In genomic region chr17:3075873-3076245, GRCm38 (mm10) we compare ENCODE assay signal across 26 mouse cellular contexts. TPM values are rescaled to one million over a fixed set of nuclear protein-coding genes. Genes with fewer than 3 reads are reported as not detected.
A peak's percentile ranks its signal among the peaks of the same experiment; 100 is the strongest.
DNase-seq lines count a peak whose midpoint lies in the region; ATAC-seq lines count a peak whose summit lies in the region.
"Had no signal": no experiment of that assay in that cellular context is flagged by ENCODE, and none has a peak within 500 bp of the region (broad histone marks: within the 10 kb centered on the region; RNA-seq: fewer than 3 reads in every experiment).

No protein-coding gene starts in this region.

- 74% methylated on average over 4 of the region's 4 CpGs for WGBS in liver, embryonic 12.5 days (ENCODE audit: insufficient replicate concordance)

- H3K9ac ChIP-seq in liver, embryonic 12.5 days = no peak overlapping the region
- H3K9ac ChIP-seq: forebrain, postnatal 0 days; heart, embryonic 13.5 days; hindbrain, embryonic 14.5 days had no signal

- DNase-seq in CD4-positive, CD25-positive, alpha-beta regulatory T cell, adult 2 months (ENCODE audit: low read depth, low spot score) = peak; percentile 23
- DNase-seq in thymus, postnatal 14 days = peak; percentile 6
- DNase-seq in thymus, postnatal 0 days (ENCODE audit: low spot score) = no peak
- peak; percentile 81 for DNase-seq in ZHBTc4 (ENCODE audit: low read depth, low spot score)
- DNase-seq in testis, postnatal 14 days (ENCODE audit: low spot score) = peak; percentile 11
- no peak for DNase-seq in right cerebral cortex, postnatal 10 days (ENCODE audit: low spot score in 2 of 2)
- DNase-seq: adrenal gland, adult 2 months; adrenal gland, postnatal 14 days; cerebellum, adult 11 months; cerebellum, adult 2 months; forebrain, postnatal 0 days; gastrocnemius, adult 2 months; gastrocnemius, postnatal 14 days; heart, adult 18-20 months; heart, postnatal 14 days; heart, postnatal 4 days had no signal

- no peak overlapping the region for H3K4me3 ChIP-seq in liver, embryonic 12.5 days
- H3K4me3 ChIP-seq: forebrain, embryonic 10.5 days; gastrocnemius, adult 2 months; heart, embryonic 10.5 days; heart, embryonic 13.5 days had no signal

- H3K4me2 ChIP-seq in liver, embryonic 12.5 days = no peak overlapping the region
- H3K4me2 ChIP-seq: heart, embryonic 13.5 days; hindbrain, embryonic 14.5 days had no signal

- H3K36me3 ChIP-seq in liver, embryonic 12.5 days = peaks cover 47% of the 10 kb centered on the region

- no peak for ATAC-seq in CD4-positive, CD25-positive, alpha-beta regulatory T cell, adult 4 months
- no peak for ATAC-seq in liver, embryonic 12.5 days
- ATAC-seq: forebrain, embryonic 14.5 days; forebrain, postnatal 0 days; hindbrain, postnatal 0 days; inflammation-experienced regulatory T-cells, adult 6 months; intestine, embryonic 16.5 days had no signal

- no peaks in the 10 kb centered on the region for H3K27me3 ChIP-seq in liver, embryonic 12.5 days (replicated peaks)
- H3K27me3 ChIP-seq: heart, embryonic 13.5 days had no signal

- no peaks in the 10 kb centered on the region for H3K4me1 ChIP-seq in liver, embryonic 12.5 days
- H3K4me1 ChIP-seq: forebrain, embryonic 10.5 days; heart, embryonic 10.5 days; heart, embryonic 13.5 days had no signal

- 0 out of 2 replicates have a peak, but pooled peaks cover 5% of the 10 kb centered on the region for H3K9me3 ChIP-seq in liver, embryonic 12.5 days (replicated peaks)
- H3K9me3 ChIP-seq: heart, embryonic 10.5 days had no signal

- no peak overlapping the region for H3K27ac ChIP-seq in liver, embryonic 12.5 days
- H3K27ac ChIP-seq: forebrain, embryonic 10.5 days; gastrocnemius, adult 2 months; heart, embryonic 10.5 days; heart, embryonic 13.5 days; hindbrain, embryonic 14.5 days; hindbrain, postnatal 0 days had no signal

RNA-seq across cellular contexts. Expression of gene Scaf8, which starts 38.9 kb away (rescaled TPM):
- polyA plus RNA-seq in CD4-positive, CD25-positive, alpha-beta regulatory T cell, adult 4 months (2017; shearing (Covaris generic)) = 10 to 100 TPM; 23.4 to 25.5 TPM
- polyA plus RNA-seq in thymus, postnatal 0 days (2015; fragmentation: Nextera tagmentation; extraction: Ambion mirVana) = 19.1 and 19.2 TPM in 2 replicates
- 15.8 and 17.6 TPM in 2 replicates for polyA plus RNA-seq in liver, embryonic 12.5 days (2016; fragmentation: Nextera tagmentation; extraction: Ambion mirVana)

Comparison
In these comparisons a context has a peak if more than half of its experiments do, and no peak if none do; other contexts are left out.
1. DNase-seq: peak in CD4-positive, CD25-positive, alpha-beta regulatory T cell, adult 2 months (single experiment), thymus, postnatal 14 days (single experiment), ZHBTc4 (single experiment) and testis, postnatal 14 days (single experiment); none in thymus, postnatal 0 days (single experiment) and right cerebral cortex, postnatal 10 days (0 of 2).